Mouse (Mus musculus) embryonic facial prominence, embryonic 12.5 days (tissue): ENCODE data around the gene Fcrla. TPM values are rescaled to one million over a fixed set of nuclear protein-coding genes. Genes with fewer than 3 reads are reported as not detected.
"Not testable (repeated sequence)": the region's sequence is repeated elsewhere in the genome, so short reads cannot be mapped to it uniquely, and the experiment has no call there.

Experiments used
- ATAC-seq: fragments of 200-750 bp; cut with Nextera tagmentation; 2 replicates; pipeline ENCODE4 v1.8.0; 2017; ENCODE audit not compliant: insufficient number of reproducible peaks, insufficient read depth, low FRiP score, low TSS enrichment
- H3K27ac ChIP-seq: fragments of 300-500 bp; sonication (generic); 2 replicates; pipeline ENCODE4 v1.5.1; 2016; ENCODE audit warnings: mild to moderate bottlenecking
- H3K27me3 ChIP-seq: fragments of 300-500 bp; sonication (generic); 2 replicates; pipeline ENCODE4 v1.6.1; 2016; ENCODE audit warnings: mild to moderate bottlenecking, moderate library complexity
- H3K36me3 ChIP-seq: fragments of 300-500 bp; sonication (generic); 2 replicates; pipeline ENCODE4 v1.6.1; 2016; ENCODE audit warnings: mild to moderate bottlenecking
- H3K4me1 ChIP-seq: fragments of 300-500 bp; sonication (generic); 2 replicates; pipeline ENCODE4 v1.6.1; 2016
- H3K4me2 ChIP-seq: fragments of 300-500 bp; sonication (generic); replicated peaks from 2 replicates; pipeline ENCODE4 v1.6.1; 2016; ENCODE audit warnings: mild to moderate bottlenecking, moderate library complexity
- H3K4me3 ChIP-seq: fragments of 300-500 bp; sonication (generic); 2 replicates; pipeline ENCODE4 v1.5.1; 2016; ENCODE audit warnings: mild to moderate bottlenecking
- H3K9ac ChIP-seq: fragments of 300-500 bp; sonication (generic); 2 replicates; pipeline ENCODE4 v1.6.1; 2016; ENCODE audit warnings: mild to moderate bottlenecking, moderate library complexity
- H3K9me3 ChIP-seq: fragments of 300-500 bp; sonication (generic); 2 replicates; pipeline ENCODE4 v1.6.1; 2016; ENCODE audit warnings: mild to moderate bottlenecking, moderate library complexity
- WGBS: fragments of 180-500 bp; shearing (Covaris S2); methylation state at CpG from one replicate; pipeline ENCODE4 v1.1.7; 2016; 5-methylcytosine and 5-hydroxymethylcytosine counted together
- polyA plus RNA-seq: library from polyadenylated mRNA; unstranded; fragments of >200 nt; fragmentation: Nextera tagmentation; extraction: Ambion mirVana; gene quantifications from 2 replicates; pipeline ENCODE4 v1.2.1, GENCODE M21; 2016

The Fcrla gene
- polyA plus RNA-seq, 1 experiment from 2014 or later = not detected

GRCm38 (mm10) chr1:170959791-170960190 lies 32.4 kb upstream of the Fcrla start:
- 65% methylated on average over 2 of the region's 2 CpGs for WGBS
- Histone ChIP-seq H3K4me3 (no peak overlapping the region), H3K9me3 (no peaks in the 10 kb centered on the region), H3K4me2 (no peak overlapping the region), H3K27ac (no peak overlapping the region), H3K27me3 (no peaks in the 10 kb centered on the region), H3K4me1 (0 out of 2 replicates have a peak, but pooled peaks cover 2% of the 10 kb centered on the region), H3K9ac (no peak overlapping the region), H3K36me3 (no peaks in the 10 kb centered on the region)
- ATAC-seq = no peak

GRCm38 (mm10) chr1:170958225-170958624 lies 30.8 kb upstream of the Fcrla start:
- H3K4me1 ChIP-seq = 0 out of 2 replicates have a peak, but pooled peaks cover 1% of the 10 kb centered on the region
- no peaks in the 10 kb centered on the region for H3K36me3 ChIP-seq
- H3K4me2 ChIP-seq = no peak overlapping the region
- ATAC-seq = no peak
- no peaks in the 10 kb centered on the region for H3K9me3 ChIP-seq
- H3K27ac ChIP-seq = no peak overlapping the region
- no peaks in the 10 kb centered on the region for H3K27me3 ChIP-seq
- no peak overlapping the region for H3K4me3 ChIP-seq
- 52% methylated on average over 3 of the region's 3 CpGs for WGBS
- H3K9ac ChIP-seq = no peak overlapping the region

- no peak for ATAC-seq
- no peaks in the 10 kb centered on the region for H3K4me1 ChIP-seq
Observed at GRCm38 (mm10) chr1:170953192-170953591, 25.8 kb upstream of the Fcrla start.

GRCm38 (mm10) chr1:170950772-170951171 lies 23.4 kb upstream of the Fcrla start:
- Histone ChIP-seq H3K9ac (no peak overlapping the region), H3K36me3 (no peaks in the 10 kb centered on the region), H3K4me2 (no peak overlapping the region), H3K27ac (no peak overlapping the region), H3K4me3 (no peak overlapping the region), H3K9me3 (no peaks in the 10 kb centered on the region), H3K4me1 (no peaks in the 10 kb centered on the region), H3K27me3 (no peaks in the 10 kb centered on the region)
- ATAC-seq = no peak
- WGBS = 53% methylated on average over 3 of the region's 3 CpGs

More at GRCm38 (mm10) chr1:170953192-170953591, 25.8 kb upstream of the Fcrla start:
- no peak overlapping the region for H3K4me2 ChIP-seq
- H3K27me3 ChIP-seq = no peaks in the 10 kb centered on the region
- 81% methylated on average over 2 of the region's 2 CpGs for WGBS
- no peak overlapping the region for H3K9ac ChIP-seq
- no peaks in the 10 kb centered on the region for H3K36me3 ChIP-seq
- no peak overlapping the region for H3K27ac ChIP-seq
- no peak overlapping the region for H3K4me3 ChIP-seq
- H3K9me3 ChIP-seq = no peaks in the 10 kb centered on the region

GRCm38 (mm10) chr1:170944908-170945307 lies 17.5 kb upstream of the Fcrla start:
- not testable (repeated sequence) for ATAC-seq, H3K4me1 ChIP-seq, H3K27ac ChIP-seq, H3K4me2 ChIP-seq, H3K9me3 ChIP-seq, H3K27me3 ChIP-seq, H3K36me3 ChIP-seq, H3K9ac ChIP-seq, H3K4me3 ChIP-seq
- 86% methylated on average over 9 of the region's 9 CpGs for WGBS

GRCm38 (mm10) chr1:170944151-170944550 lies 16.8 kb upstream of the Fcrla start:
- ATAC-seq, H3K27ac ChIP-seq, H3K4me3 ChIP-seq, H3K4me2 ChIP-seq, H3K9ac ChIP-seq, H3K9me3 ChIP-seq, H3K27me3 ChIP-seq, H3K4me1 ChIP-seq, H3K36me3 ChIP-seq: not testable (repeated sequence)
- WGBS = 94% methylated on average over 9 of the region's 9 CpGs

GRCm38 (mm10) chr1:170939255-170939654 lies 11.9 kb upstream of the Fcrla start:
- no peaks in the 10 kb centered on the region for H3K4me1 ChIP-seq
- no peak overlapping the region for H3K27ac ChIP-seq
- H3K9me3 ChIP-seq = 0 out of 2 replicates have a peak, but pooled peaks cover 9% of the 10 kb centered on the region
- ATAC-seq = no peak
- no peak overlapping the region for H3K4me2 ChIP-seq
- WGBS = 92% methylated on average over 12 of the region's 12 CpGs
- H3K36me3 ChIP-seq = no peaks in the 10 kb centered on the region
- H3K9ac ChIP-seq = no peak overlapping the region
- H3K27me3 ChIP-seq = no peaks in the 10 kb centered on the region
- H3K4me3 ChIP-seq = no peak overlapping the region

GRCm38 (mm10) chr1:170934383-170934782 lies 7.0 kb upstream of the Fcrla start:
- no peaks in the 10 kb centered on the region for H3K27me3 ChIP-seq

GRCm38 (mm10) chr1:170933940-170934339 lies 6.6 kb upstream of the Fcrla start:
- no peak overlapping the region for H3K4me3 ChIP-seq
- H3K27ac ChIP-seq = no peak overlapping the region
- H3K4me1 ChIP-seq = no peaks in the 10 kb centered on the region
- no peaks in the 10 kb centered on the region for H3K36me3 ChIP-seq
- 89% methylated on average over 1 of the region's 1 CpGs for WGBS
- ATAC-seq = no peak
- H3K9me3 ChIP-seq = 0 out of 2 replicates have a peak, but pooled peaks cover 5% of the 10 kb centered on the region
- H3K27me3 ChIP-seq = no peaks in the 10 kb centered on the region
- H3K9ac ChIP-seq = no peak overlapping the region
- H3K4me2 ChIP-seq = no peak overlapping the region

More at GRCm38 (mm10) chr1:170934383-170934782, 7.0 kb upstream of the Fcrla start:
- Histone ChIP-seq H3K9me3 (0 out of 2 replicates have a peak, but pooled peaks cover 5% of the 10 kb centered on the region), H3K4me1 (no peaks in the 10 kb centered on the region), H3K4me3 (no peak overlapping the region), H3K27ac (no peak overlapping the region), H3K9ac (no peak overlapping the region), H3K36me3 (no peaks in the 10 kb centered on the region), H3K4me2 (no peak overlapping the region)
- ATAC-seq = no peak
- 72% methylated on average over 2 of the region's 2 CpGs for WGBS

GRCm38 (mm10) chr1:170933386-170933920 lies 6.1 kb upstream of the Fcrla start:
- 71% methylated on average over 6 of the region's 6 CpGs for WGBS
- H3K36me3 ChIP-seq = no peaks in the 10 kb centered on the region
- no peaks in the 10 kb centered on the region for H3K4me1 ChIP-seq
- H3K9me3 ChIP-seq = 0 out of 2 replicates have a peak, but pooled peaks cover 5% of the 10 kb centered on the region
- no peak for ATAC-seq
- H3K27me3 ChIP-seq = no peaks in the 10 kb centered on the region
- no peak overlapping the region for H3K27ac ChIP-seq
- H3K4me3 ChIP-seq = no peak overlapping the region
- no peak overlapping the region for H3K4me2 ChIP-seq
- no peak overlapping the region for H3K9ac ChIP-seq

- H3K36me3 ChIP-seq = no peaks in the 10 kb centered on the region
- WGBS = 82% methylated on average over 3 of the region's 3 CpGs
- H3K4me1 ChIP-seq = no peaks in the 10 kb centered on the region
- H3K9ac ChIP-seq = no peak overlapping the region
- no peak overlapping the region for H3K27ac ChIP-seq
- H3K9me3 ChIP-seq = 0 out of 2 replicates have a peak, but pooled peaks cover 5% of the 10 kb centered on the region
- no peaks in the 10 kb centered on the region for H3K27me3 ChIP-seq
- ATAC-seq = no peak
- H3K4me2 ChIP-seq = no peak overlapping the region
- H3K4me3 ChIP-seq = no peak overlapping the region
Observed at GRCm38 (mm10) chr1:170932043-170932442, 4.7 kb upstream of the Fcrla start.

GRCm38 (mm10) chr1:170929245-170929644 lies 1.9 kb upstream of the Fcrla start:
- ATAC-seq = no peak

More at GRCm38 (mm10) chr1:170929245-170929644, 1.9 kb upstream of the Fcrla start:
- Histone ChIP-seq H3K4me1 (no peaks in the 10 kb centered on the region), H3K27me3 (no peaks in the 10 kb centered on the region), H3K36me3 (no peaks in the 10 kb centered on the region), H3K4me3 (no peak overlapping the region), H3K4me2 (no peak overlapping the region), H3K27ac (no peak overlapping the region), H3K9me3 (no peaks in the 10 kb centered on the region), H3K9ac (no peak overlapping the region)
- 83% methylated on average over 4 of the region's 4 CpGs for WGBS
